Mouse (Mus musculus) E14TG2a.4 (cell line): Measurements from ENCODE around the gene Stx18.

Experiments
- CTCF ChIP-seq: conservative IDR thresholded peaks from 2 replicates; pipeline ENCODE4 v1.5.1; 2014; ENCODE audit warnings: low read length
- POU5F1 ChIP-seq: IDR thresholded peaks from 2 replicates; pipeline ENCODE4 v1.6.1; 2014; ENCODE audit warnings: low read length, borderline replicate concordance

DNA sequence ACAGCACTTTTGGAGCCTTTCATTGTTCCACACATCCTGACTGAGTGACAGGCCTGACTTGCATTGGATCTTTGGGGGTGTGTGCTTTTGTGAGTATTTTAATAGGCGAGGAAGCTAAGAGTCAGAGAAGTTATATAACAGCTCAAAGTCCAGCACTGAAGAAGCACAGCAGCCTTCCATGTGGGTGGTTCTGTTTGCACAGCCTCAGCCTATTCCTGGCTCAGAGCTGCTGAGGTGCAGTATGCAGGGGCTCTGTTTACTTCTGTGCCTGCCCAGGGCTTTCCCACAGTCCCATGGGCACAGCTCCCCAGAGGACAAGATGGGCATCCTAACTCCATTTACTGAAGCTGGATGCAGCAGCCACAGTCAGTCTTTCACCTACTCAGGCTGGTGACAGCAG lies 78.5 kb downstream of the Stx18 start:
- TF ChIP-seq CTCF (no peak), POU5F1 (no peak)
